Mouse (Mus musculus): ENCODE measurements around the gene Hist1h4i. TPM values are rescaled to one million over a fixed set of nuclear protein-coding genes. Genes with fewer than 3 reads are reported as not detected.
A peak's percentile ranks its signal among the peaks of the same experiment; 100 is the strongest.

Hist1h4i gene
- polyA plus RNA-seq, 1 experiment from 2014 or later = 39.3 TPM

DNA sequence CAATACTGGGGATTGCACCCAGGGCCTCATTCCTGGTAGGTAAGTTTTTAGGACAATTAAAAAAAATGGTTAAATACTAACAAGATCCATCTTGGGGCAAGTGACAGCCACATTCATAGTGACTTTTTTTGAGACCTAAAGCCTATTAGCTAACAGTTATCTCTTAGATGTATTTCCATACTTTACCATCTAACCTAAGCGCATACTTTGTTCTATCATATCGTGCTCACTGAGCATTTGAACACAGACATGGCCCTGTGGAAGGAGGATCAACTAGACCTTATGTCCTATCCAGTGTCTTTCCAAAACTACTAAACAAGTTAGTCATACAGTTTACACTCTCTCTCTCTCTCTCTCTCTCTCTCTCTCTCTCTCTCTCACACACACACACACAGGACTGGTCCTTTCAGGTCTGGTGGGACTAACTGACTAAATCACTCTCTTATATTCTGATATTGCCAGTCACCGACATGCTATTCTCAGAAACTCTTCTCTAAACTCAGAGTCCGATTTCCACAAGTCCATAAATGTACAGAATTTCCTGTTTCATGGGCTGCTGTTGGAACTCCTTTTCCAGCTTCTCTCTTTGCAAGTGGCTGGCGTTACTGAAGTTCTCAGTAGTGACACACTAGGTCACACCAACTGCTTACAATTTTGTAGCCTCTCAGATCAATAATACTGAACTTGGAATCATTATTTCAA is 7.3 kb downstream of the Hist1h4i start:
- Histone ChIP-seq H3K27ac (ENCODE audit: low read depth, low read length) (peak overlapping the region; percentile 94), H3K9me3 (ENCODE audit: control insufficient read depth, low read length) (no peaks in the 10 kb centered on the region), H3K4me2 (peak overlapping the region; percentile 80), H3K4me3 (ENCODE audit: low read depth, low read length) (peak overlapping the region; percentile 45), H3K9ac (ENCODE audit: low read depth, low read length) (peak overlapping the region; percentile 89), H3K27me3 (replicated peaks; ENCODE audit: control insufficient read depth, insufficient read depth, low read length) (no peaks in the 10 kb centered on the region), H3K4me1 (replicated peaks; ENCODE audit: control insufficient read depth, insufficient read depth, low read length) (peaks cover 26% of the 10 kb centered on the region), H3K36me3 (ENCODE audit: control insufficient read depth, insufficient read depth, low read length) (no peaks in the 10 kb centered on the region)
- WGBS = 47% methylated on average over 5 of the region's 5 CpGs
- no peak for ATAC-seq (replicated peaks; ENCODE audit: low FRiP score)
- DNase-seq (ENCODE audit: low spot score) = no peak

DNA sequence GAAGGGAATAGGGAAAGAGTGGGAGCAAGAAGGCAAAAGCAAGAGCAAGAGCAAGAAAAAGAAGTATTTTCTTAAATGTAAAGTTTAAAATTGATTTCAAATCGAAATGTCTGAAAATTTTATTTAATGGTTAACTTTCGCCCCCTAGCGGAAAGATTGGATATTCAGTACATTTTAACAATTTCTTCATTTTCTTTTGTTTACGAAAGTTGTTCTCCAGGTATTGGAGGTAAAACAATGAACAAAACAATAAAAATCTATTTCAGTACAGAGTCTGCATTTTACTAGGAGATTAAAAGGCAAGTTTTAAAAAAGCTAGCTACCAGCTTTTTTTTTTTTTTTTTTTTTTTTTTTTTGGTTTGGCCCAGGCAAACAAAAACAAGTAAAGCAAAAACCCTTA is 10.7 kb downstream of the Hist1h4i start:
- no peak for DNase-seq (ENCODE audit: low spot score)
- 14% methylated on average over 4 of the region's 4 CpGs for WGBS
- H3K27ac ChIP-seq (ENCODE audit: low read depth, low read length) = no peak overlapping the region
- no peaks in the 10 kb centered on the region for H3K36me3 ChIP-seq (ENCODE audit: control insufficient read depth, insufficient read depth, low read length)
- H3K9me3 ChIP-seq (ENCODE audit: control insufficient read depth, low read length) = no peaks in the 10 kb centered on the region
- H3K27me3 ChIP-seq (replicated peaks; ENCODE audit: control insufficient read depth, insufficient read depth, low read length) = no peaks in the 10 kb centered on the region
- ATAC-seq (replicated peaks; ENCODE audit: low FRiP score) = no peak
- H3K9ac ChIP-seq (ENCODE audit: low read depth, low read length) = no peak overlapping the region
- H3K4me2 ChIP-seq = no peak overlapping the region
- H3K4me1 ChIP-seq (replicated peaks; ENCODE audit: control insufficient read depth, insufficient read depth, low read length) = peaks cover 12% of the 10 kb centered on the region
- H3K4me3 ChIP-seq (ENCODE audit: low read depth, low read length) = no peak overlapping the region

DNA sequence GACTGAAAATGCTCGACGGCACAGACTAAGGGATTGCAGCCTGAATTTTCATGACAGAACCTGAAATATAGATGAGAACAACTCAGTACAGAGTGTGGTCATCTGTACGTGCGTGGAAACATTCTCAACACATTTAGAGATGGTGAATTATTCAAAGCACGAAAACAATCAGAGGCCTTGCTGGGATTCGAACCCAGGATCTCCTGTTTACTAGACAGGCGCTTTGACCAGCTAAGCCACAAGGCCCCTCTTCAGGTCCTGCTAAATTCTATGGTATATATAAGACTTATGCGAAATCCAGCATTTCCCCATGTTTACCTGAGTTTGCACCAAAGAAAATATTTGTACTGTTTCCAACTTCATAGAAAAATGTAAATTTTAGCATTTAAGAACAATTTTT is 11.2 kb downstream of the Hist1h4i start:
- peak overlapping the region; percentile 57; the same call in 1 of the 2 replicates for H3K9ac ChIP-seq (ENCODE audit: low read depth, low read length)
- peak overlapping the region; percentile 73 for H3K4me2 ChIP-seq
- no peaks in the 10 kb centered on the region for H3K36me3 ChIP-seq (ENCODE audit: control insufficient read depth, insufficient read depth, low read length)
- WGBS = 21% methylated on average over 8 of the region's 8 CpGs
- peaks cover 12% of the 10 kb centered on the region for H3K4me1 ChIP-seq (replicated peaks; ENCODE audit: control insufficient read depth, insufficient read depth, low read length)
- H3K4me3 ChIP-seq (ENCODE audit: low read depth, low read length) = peak overlapping the region; percentile 67
- no peaks in the 10 kb centered on the region for H3K27me3 ChIP-seq (replicated peaks; ENCODE audit: control insufficient read depth, insufficient read depth, low read length)
- DNase-seq (ENCODE audit: low spot score) = peak; percentile 62
- ATAC-seq (replicated peaks; ENCODE audit: low FRiP score) = peak; percentile 7; the same call in 1 of the 2 replicates
- H3K9me3 ChIP-seq (ENCODE audit: control insufficient read depth, low read length) = no peaks in the 10 kb centered on the region
- H3K27ac ChIP-seq (ENCODE audit: low read depth, low read length) = no peak overlapping the region

DNA sequence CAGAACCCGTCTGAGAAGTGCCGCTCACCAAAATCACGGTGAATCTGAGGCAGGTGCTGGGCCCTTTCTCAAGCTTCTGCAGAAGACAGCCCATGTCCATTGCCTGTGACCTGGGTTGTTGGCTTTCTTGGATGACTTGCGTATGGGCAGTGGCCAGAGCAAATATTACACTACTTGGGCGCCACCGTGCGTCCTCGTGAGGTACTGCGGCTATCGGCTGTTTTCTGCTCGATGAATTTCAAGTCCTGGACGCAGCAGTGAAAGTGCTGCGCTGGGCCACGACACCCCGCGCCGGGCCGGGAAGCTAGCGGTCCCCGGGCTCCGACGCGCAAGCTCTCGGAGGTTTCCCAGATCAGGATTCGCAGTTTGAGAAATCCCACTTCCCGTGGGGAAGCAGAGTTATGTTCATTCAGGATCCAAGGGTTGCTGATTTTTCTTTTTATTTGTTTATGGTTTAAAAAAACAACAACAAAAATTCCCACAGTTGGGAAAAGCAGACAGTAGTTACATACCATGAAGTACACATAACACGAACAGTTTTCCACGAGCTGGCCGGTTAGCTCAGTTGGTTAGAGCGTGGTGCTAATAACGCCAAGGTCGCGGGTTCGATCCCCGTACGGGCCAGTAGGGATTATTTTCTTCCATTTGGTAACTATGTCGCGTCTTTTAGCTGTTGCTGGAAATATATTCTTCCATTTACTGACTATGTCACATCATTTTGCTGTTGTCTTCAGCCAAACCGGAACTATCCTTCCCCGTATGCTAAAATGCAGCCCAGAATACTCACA is 12.3 kb downstream of the Hist1h4i start:
- Histone ChIP-seq H3K4me3 (ENCODE audit: low read depth, low read length) (peak overlapping the region; percentile 67), H3K27ac (ENCODE audit: low read depth, low read length) (peak overlapping the region; percentile 79), H3K4me2 (peak overlapping the region; percentile 73), H3K4me1 (replicated peaks; ENCODE audit: control insufficient read depth, insufficient read depth, low read length) (peaks cover 9% of the 10 kb centered on the region), H3K36me3 (ENCODE audit: control insufficient read depth, insufficient read depth, low read length) (no peaks in the 10 kb centered on the region), H3K9ac (ENCODE audit: low read depth, low read length) (peak overlapping the region; percentile 83), H3K27me3 (replicated peaks; ENCODE audit: control insufficient read depth, insufficient read depth, low read length) (no peaks in the 10 kb centered on the region), H3K9me3 (ENCODE audit: control insufficient read depth, low read length) (no peaks in the 10 kb centered on the region)
- WGBS = 1% methylated on average over 40 of the region's 40 CpGs
- ATAC-seq (replicated peaks; ENCODE audit: low FRiP score) = peak; percentile 79
- peak; percentile 92 for DNase-seq (ENCODE audit: low spot score)

DNA sequence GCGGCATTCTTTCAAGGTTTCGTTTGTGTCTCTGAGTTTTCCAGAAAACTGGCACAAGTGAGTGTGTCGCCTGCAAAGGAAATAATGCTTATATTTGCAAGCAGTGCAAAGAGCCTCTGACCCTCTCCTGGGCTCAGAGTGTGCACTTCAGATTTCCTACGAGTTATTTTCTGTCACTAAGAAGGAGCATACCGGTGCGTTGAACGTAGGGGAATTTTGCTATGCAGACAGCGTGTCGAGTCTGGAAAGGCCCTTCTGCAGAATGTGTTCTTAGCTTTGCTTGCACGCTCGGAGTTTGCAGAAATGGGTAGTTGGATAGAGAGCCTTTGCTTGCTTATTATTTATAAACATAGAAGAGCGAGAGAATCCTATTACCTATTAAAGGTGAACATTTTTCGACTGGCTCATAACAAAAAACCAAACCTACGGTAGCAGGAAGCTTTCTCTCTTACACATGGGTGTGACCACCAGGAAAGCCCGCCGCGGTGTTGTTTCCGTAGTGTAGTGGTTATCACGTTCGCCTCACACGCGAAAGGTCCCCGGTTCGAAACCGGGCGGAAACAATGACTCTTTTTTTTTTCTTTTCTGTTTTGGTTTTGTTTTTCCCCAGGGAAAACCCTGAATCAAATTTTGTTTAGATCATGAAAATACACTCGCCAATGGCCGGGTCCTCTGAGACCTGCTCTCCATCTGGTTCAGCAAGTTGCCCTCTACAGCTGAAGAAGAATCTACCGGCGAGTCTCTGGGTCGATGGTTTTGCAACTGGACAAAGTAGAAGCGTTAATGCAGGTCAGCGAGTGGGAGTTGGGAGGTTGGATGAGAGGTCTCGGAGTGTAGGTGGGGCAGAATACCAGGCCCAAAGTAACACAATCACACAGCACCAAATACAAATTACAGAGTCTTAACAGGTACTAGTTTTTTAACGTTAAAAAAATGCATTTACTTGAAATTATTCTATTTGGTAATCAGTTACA is 14.8 kb downstream of the Hist1h4i start:
- H3K4me1 ChIP-seq (replicated peaks; ENCODE audit: control insufficient read depth, insufficient read depth, low read length) = peaks cover 10% of the 10 kb centered on the region; the same call in 1 of the 2 replicates
- peak overlapping the region; percentile 69 for H3K9ac ChIP-seq (ENCODE audit: low read depth, low read length)
- DNase-seq (ENCODE audit: low spot score) = peak; percentile 93
- ATAC-seq (replicated peaks; ENCODE audit: low FRiP score) = 0 out of 2 replicates have a peak, but pooled peaks have one; percentile 30
- H3K36me3 ChIP-seq (ENCODE audit: control insufficient read depth, insufficient read depth, low read length) = no peaks in the 10 kb centered on the region
- peak overlapping the region; percentile 64 for H3K4me3 ChIP-seq (ENCODE audit: low read depth, low read length)
- no peaks in the 10 kb centered on the region for H3K27me3 ChIP-seq (replicated peaks; ENCODE audit: control insufficient read depth, insufficient read depth, low read length)
- WGBS = 2% methylated on average over 35 of the region's 35 CpGs
- H3K4me2 ChIP-seq = peak overlapping the region; percentile 73
- H3K9me3 ChIP-seq (ENCODE audit: control insufficient read depth, low read length) = no peaks in the 10 kb centered on the region
- no peak overlapping the region for H3K27ac ChIP-seq (ENCODE audit: low read depth, low read length)

DNA sequence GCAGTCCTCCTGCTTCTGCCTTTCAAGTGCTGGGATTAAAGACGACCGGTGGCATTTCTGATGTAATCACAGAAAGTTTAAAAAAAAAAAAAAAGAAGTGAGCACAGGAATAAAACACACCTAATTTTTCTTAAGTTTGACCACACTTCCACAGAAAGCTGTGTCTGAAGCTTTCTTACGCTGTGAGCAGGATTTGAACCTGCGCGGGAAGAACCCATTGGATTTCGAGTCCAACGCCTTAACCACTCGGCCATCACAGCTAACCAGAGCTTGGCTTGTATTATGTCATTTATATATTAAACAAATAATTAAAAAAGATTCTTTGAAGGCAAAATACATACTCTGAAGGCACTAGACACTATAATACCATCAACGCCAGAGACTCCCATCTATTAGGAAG is 18.9 kb downstream of the Hist1h4i start:
- Histone ChIP-seq H3K9me3 (ENCODE audit: control insufficient read depth, low read length) (no peaks in the 10 kb centered on the region), H3K27ac (ENCODE audit: low read depth, low read length) (peak overlapping the region; percentile 43; the same call in 1 of the 2 replicates), H3K9ac (ENCODE audit: low read depth, low read length) (peak overlapping the region; percentile 45), H3K4me1 (replicated peaks; ENCODE audit: control insufficient read depth, insufficient read depth, low read length) (0 out of 2 replicates have a peak, but pooled peaks cover 4% of the 10 kb centered on the region), H3K27me3 (replicated peaks; ENCODE audit: control insufficient read depth, insufficient read depth, low read length) (no peaks in the 10 kb centered on the region), H3K36me3 (ENCODE audit: control insufficient read depth, insufficient read depth, low read length) (no peaks in the 10 kb centered on the region), H3K4me2 (peak overlapping the region; percentile 78), H3K4me3 (ENCODE audit: low read depth, low read length) (peak overlapping the region; percentile 59)
- ATAC-seq (replicated peaks; ENCODE audit: low FRiP score) (peak; percentile 73), DNase-seq (ENCODE audit: low spot score) (peak; percentile 81)
- under 1% methylated on average over 9 of the region's 9 CpGs for WGBS

DNA sequence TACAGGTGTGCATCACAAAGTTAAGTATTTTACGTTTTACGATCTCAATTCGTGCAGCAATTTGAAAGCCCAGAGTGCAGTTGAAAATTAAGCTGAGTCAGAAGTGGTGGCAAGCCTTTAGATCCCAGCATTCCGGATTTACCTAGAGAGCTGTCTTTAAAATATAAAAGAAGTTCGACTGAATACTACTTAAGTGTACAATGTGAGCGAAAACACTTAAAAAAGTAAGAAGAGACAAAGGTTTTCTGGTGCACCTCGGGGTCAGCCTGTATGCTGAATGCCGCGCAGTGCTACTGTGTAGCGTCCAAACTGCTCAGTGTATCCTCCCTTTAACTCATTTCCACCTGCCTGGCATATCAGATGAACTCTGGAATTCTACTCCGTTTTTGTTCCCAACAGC is 19.6 kb downstream of the Hist1h4i start:
- Histone ChIP-seq H3K27ac (ENCODE audit: low read depth, low read length) (peak overlapping the region; percentile 43), H3K9ac (ENCODE audit: low read depth, low read length) (peak overlapping the region; percentile 45), H3K36me3 (ENCODE audit: control insufficient read depth, insufficient read depth, low read length) (no peaks in the 10 kb centered on the region), H3K27me3 (replicated peaks; ENCODE audit: control insufficient read depth, insufficient read depth, low read length) (no peaks in the 10 kb centered on the region), H3K4me2 (peak overlapping the region; percentile 78), H3K9me3 (ENCODE audit: control insufficient read depth, low read length) (no peaks in the 10 kb centered on the region), H3K4me3 (ENCODE audit: low read depth, low read length) (peak overlapping the region; percentile 59), H3K4me1 (replicated peaks; ENCODE audit: control insufficient read depth, insufficient read depth, low read length) (0 out of 2 replicates have a peak, but pooled peaks cover 4% of the 10 kb centered on the region)
- DNase-seq (ENCODE audit: low spot score) (no peak), ATAC-seq (replicated peaks; ENCODE audit: low FRiP score) (peak; percentile 48; the same call in 1 of the 2 replicates)
- WGBS = under 1% methylated on average over 11 of the region's 11 CpGs

DNA sequence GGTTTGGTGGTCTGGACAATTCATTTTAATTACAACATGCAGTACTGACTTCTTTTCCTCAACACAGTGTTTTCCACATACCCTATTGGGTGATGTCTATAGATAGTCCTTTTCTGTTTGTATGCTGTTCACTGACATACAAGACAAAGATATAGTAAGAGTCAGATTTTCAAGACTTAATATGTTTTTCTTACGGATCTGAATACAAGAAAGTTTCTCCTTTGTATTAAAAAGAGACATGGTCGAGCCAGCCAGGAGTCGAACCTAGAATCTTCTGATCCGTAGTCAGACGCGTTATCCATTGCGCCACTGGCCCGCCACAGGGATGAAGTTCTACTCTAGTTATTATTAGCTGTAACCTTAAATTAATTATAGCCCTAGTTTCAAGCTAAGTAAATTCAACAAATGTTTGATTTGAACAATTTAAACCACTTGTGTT is 20.2 kb downstream of the Hist1h4i start:
- no peaks in the 10 kb centered on the region for H3K27me3 ChIP-seq (replicated peaks; ENCODE audit: control insufficient read depth, insufficient read depth, low read length)
- peak overlapping the region; percentile 69 for H3K9ac ChIP-seq (ENCODE audit: low read depth, low read length)
- under 1% methylated on average over 8 of the region's 8 CpGs for WGBS

More for the DNA sequence above, 20.2 kb downstream of the Hist1h4i start:
- Histone ChIP-seq H3K27ac (ENCODE audit: low read depth, low read length) (0 out of 2 replicates have a peak overlapping the region, but pooled peaks have one; percentile 43), H3K4me2 (peak overlapping the region; percentile 78), H3K36me3 (ENCODE audit: control insufficient read depth, insufficient read depth, low read length) (no peaks in the 10 kb centered on the region), H3K4me1 (replicated peaks; ENCODE audit: control insufficient read depth, insufficient read depth, low read length) (0 out of 2 replicates have a peak, but pooled peaks cover 4% of the 10 kb centered on the region), H3K4me3 (ENCODE audit: low read depth, low read length) (peak overlapping the region; percentile 59), H3K9me3 (ENCODE audit: control insufficient read depth, low read length) (no peaks in the 10 kb centered on the region)
- peak; percentile 84 for ATAC-seq (replicated peaks; ENCODE audit: low FRiP score)
- DNase-seq (ENCODE audit: low spot score) = peak; percentile 72
